22 mouse cellular contexts compared by ENCODE assay signal in genomic region chr10:69511234-69511633, GRCm38 (mm10).
DNase-seq lines count a peak whose midpoint lies in the region; ATAC-seq and TF ChIP-seq lines count a peak whose summit lies in the region.
"Had no signal": no experiment of that assay in that cellular context is flagged by ENCODE, and none has a peak within 500 bp of the region (broad histone marks: within the 10 kb centered on the region; RNA-seq: fewer than 3 reads in every experiment).

No protein-coding gene starts in this region.

- no peak for TF ChIP-seq EP300 in lung, postnatal 0 days (IDR thresholded peaks at IDR 0.05)

- H3K4me3 ChIP-seq in forebrain, postnatal 0 days (ENCODE audit: low read depth, low read length) = no peak overlapping the region
- H3K4me3 ChIP-seq in forebrain, embryonic 11.5 days (ENCODE audit: low read depth, low read length) = no peak overlapping the region
- no peak overlapping the region for H3K4me3 ChIP-seq in intestine, postnatal 0 days (ENCODE audit: low read depth, low read length)
- H3K4me3 ChIP-seq in intestine, embryonic 16.5 days (ENCODE audit: low read length) = no peak overlapping the region
- H3K4me3 ChIP-seq in lung, postnatal 0 days (ENCODE audit: low read depth, low read length) = no peak overlapping the region
- H3K4me3 ChIP-seq: forebrain, embryonic 10.5 days; limb, embryonic 12.5 days; liver, embryonic 13.5 days; midbrain, embryonic 10.5 days; neural tube, embryonic 12.5 days had no signal

- H3K4me1 ChIP-seq in forebrain, postnatal 0 days (ENCODE audit: insufficient read depth) = no peaks in the 10 kb centered on the region
- no peaks in the 10 kb centered on the region for H3K4me1 ChIP-seq in forebrain, embryonic 11.5 days (replicated peaks; ENCODE audit: control insufficient read depth, insufficient read depth, low read length)
- H3K4me1 ChIP-seq in intestine, postnatal 0 days (replicated peaks; ENCODE audit: control insufficient read depth, insufficient read depth, low read length) = no peaks in the 10 kb centered on the region
- no peaks in the 10 kb centered on the region for H3K4me1 ChIP-seq in intestine, embryonic 16.5 days (ENCODE audit: control insufficient read depth, insufficient read depth, low read length)
- no peaks in the 10 kb centered on the region for H3K4me1 ChIP-seq in lung, postnatal 0 days (ENCODE audit: insufficient read depth, low read depth, low read length)
- H3K4me1 ChIP-seq: forebrain, embryonic 10.5 days; limb, embryonic 12.5 days; liver, embryonic 13.5 days; neural tube, embryonic 12.5 days had no signal

- H3K4me2 ChIP-seq in forebrain, postnatal 0 days (ENCODE audit: low read depth) = no peak overlapping the region
- H3K4me2 ChIP-seq in forebrain, embryonic 11.5 days (ENCODE audit: low read depth, low read length, severe bottlenecking) = no peak overlapping the region
- no peak overlapping the region for H3K4me2 ChIP-seq in intestine, postnatal 0 days (replicated peaks; ENCODE audit: low read depth)
- no peak overlapping the region for H3K4me2 ChIP-seq in intestine, embryonic 16.5 days (ENCODE audit: low read depth, low read length)
- H3K4me2 ChIP-seq in lung, postnatal 0 days (replicated peaks; ENCODE audit: low read depth, low read length) = no peak overlapping the region
- H3K4me2 ChIP-seq: limb, embryonic 12.5 days; liver, embryonic 13.5 days; neural tube, embryonic 12.5 days had no signal

- H3K9me3 ChIP-seq in forebrain, postnatal 0 days (ENCODE audit: low read length) = no peaks in the 10 kb centered on the region
- no peaks in the 10 kb centered on the region for H3K9me3 ChIP-seq in forebrain, embryonic 11.5 days (ENCODE audit: control insufficient read depth, low read length)
- no peaks in the 10 kb centered on the region for H3K9me3 ChIP-seq in intestine, postnatal 0 days (ENCODE audit: control insufficient read depth)
- H3K9me3 ChIP-seq in intestine, embryonic 16.5 days (ENCODE audit: control insufficient read depth, low read length) = no peaks in the 10 kb centered on the region
- H3K9me3 ChIP-seq in lung, postnatal 0 days (ENCODE audit: low read length) = no peaks in the 10 kb centered on the region
- H3K9me3 ChIP-seq: forebrain, embryonic 10.5 days; limb, embryonic 12.5 days; liver, embryonic 13.5 days; midbrain, embryonic 10.5 days; neural tube, embryonic 12.5 days had no signal

- no peak for ATAC-seq in forebrain, postnatal 0 days
- ATAC-seq in forebrain, embryonic 11.5 days (replicated peaks; ENCODE audit: low FRiP score) = no peak
- no peak for ATAC-seq in intestine, postnatal 0 days
- no peak for ATAC-seq in intestine, embryonic 16.5 days
- no peak for ATAC-seq in lung, postnatal 0 days
- ATAC-seq: activated CD4-positive, CD25-positive, alpha-beta regulatory T cell, adult 4 months; hindbrain, embryonic 16.5 days had no signal

- no peak overlapping the region for H3K27ac ChIP-seq in forebrain, postnatal 0 days (ENCODE audit: low read depth, low read length)
- no peak overlapping the region for H3K27ac ChIP-seq in forebrain, embryonic 11.5 days (ENCODE audit: low read depth, low read length)
- H3K27ac ChIP-seq in intestine, postnatal 0 days (ENCODE audit: low read depth, low read length) = no peak overlapping the region
- no peak overlapping the region for H3K27ac ChIP-seq in intestine, embryonic 16.5 days (ENCODE audit: low read length)
- no peak overlapping the region for H3K27ac ChIP-seq in lung, postnatal 0 days (ENCODE audit: low read length)
- H3K27ac ChIP-seq: forebrain, embryonic 10.5 days; limb, embryonic 12.5 days; liver, embryonic 13.5 days; macrophage; midbrain, embryonic 10.5 days; neural tube, embryonic 12.5 days had no signal

- 86% methylated on average over 1 of the region's 1 CpGs for WGBS in forebrain, postnatal 0 days
- WGBS in forebrain, embryonic 11.5 days = 87% methylated on average over 1 of the region's 1 CpGs
- whole genome bisulfite sequencing in intestine, postnatal 0 days = 73% methylated on average over 1 of the region's 1 CpGs
- 66% methylated on average over 1 of the region's 1 CpGs for WGBS in intestine, embryonic 16.5 days
- 62% methylated on average over 1 of the region's 1 CpGs for WGBS in lung, postnatal 0 days

- no peaks in the 10 kb centered on the region for H3K36me3 ChIP-seq in forebrain, postnatal 0 days (ENCODE audit: insufficient read depth)
- H3K36me3 ChIP-seq in forebrain, embryonic 11.5 days (ENCODE audit: control insufficient read depth, insufficient read depth, low read length) = no peaks in the 10 kb centered on the region
- no peaks in the 10 kb centered on the region for H3K36me3 ChIP-seq in intestine, postnatal 0 days (ENCODE audit: control insufficient read depth, insufficient read depth)
- H3K36me3 ChIP-seq in intestine, embryonic 16.5 days (ENCODE audit: control insufficient read depth, insufficient read depth, low read length) = no peaks in the 10 kb centered on the region
- no peaks in the 10 kb centered on the region for H3K36me3 ChIP-seq in lung, postnatal 0 days (ENCODE audit: insufficient read depth, low read length)
- H3K36me3 ChIP-seq: forebrain, embryonic 10.5 days; limb, embryonic 12.5 days; liver, embryonic 13.5 days; midbrain, embryonic 10.5 days; neural tube, embryonic 12.5 days had no signal

- no peak overlapping the region for H3K9ac ChIP-seq in forebrain, postnatal 0 days
- no peak overlapping the region for H3K9ac ChIP-seq in forebrain, embryonic 11.5 days (ENCODE audit: low read length)
- H3K9ac ChIP-seq in intestine, postnatal 0 days (ENCODE audit: low read depth, low read length) = no peak overlapping the region
- H3K9ac ChIP-seq in intestine, embryonic 16.5 days (ENCODE audit: low read depth, low read length) = no peak overlapping the region
- H3K9ac ChIP-seq in lung, postnatal 0 days (replicated peaks; ENCODE audit: low read depth) = no peak overlapping the region
- H3K9ac ChIP-seq: limb, embryonic 12.5 days; liver, embryonic 13.5 days; neural tube, embryonic 12.5 days had no signal

- TF ChIP-seq CTCF in forebrain, postnatal 0 days (IDR thresholded peaks at IDR 0.05; ENCODE audit: low read depth) = 0 out of 2 replicates have a peak, but pooled peaks have one; percentile 21
- peak; percentile 40 for TF ChIP-seq CTCF in intestine, postnatal 0 days (IDR thresholded peaks at IDR 0.05; ENCODE audit: low read depth)
- TF ChIP-seq CTCF in lung, postnatal 0 days (IDR thresholded peaks at IDR 0.05) = peak; percentile 29

- DNase-seq in forebrain, postnatal 0 days = no peak
- no peak for DNase-seq in forebrain, embryonic 11.5 days (ENCODE audit: low spot score)
- peak; percentile 19 for DNase-seq in lung, postnatal 0 days (ENCODE audit: low spot score)
- DNase-seq in lung, postnatal 4 days = no peak
- DNase-seq in NIH3T3 (ENCODE audit: low read depth) = peak; percentile 75
- no peak for DNase-seq in layer of hippocampus, adult 11-12 months (ENCODE audit: low spot score)
- DNase-seq: adrenal gland, postnatal 25 days; cerebellum, adult 18-20 months; kidney, adult 11 months; layer of hippocampus, adult 9-11 months; liver, embryonic 13.5 days; right cerebral cortex, adult 18-20 months; thymus, postnatal 25 days had no signal

- no peaks in the 10 kb centered on the region for H3K27me3 ChIP-seq in forebrain, postnatal 0 days (ENCODE audit: insufficient read depth, low read length)
- H3K27me3 ChIP-seq in forebrain, embryonic 11.5 days (ENCODE audit: control insufficient read depth, insufficient read depth, low read length) = no peaks in the 10 kb centered on the region
- no peaks in the 10 kb centered on the region for H3K27me3 ChIP-seq in intestine, postnatal 0 days (replicated peaks; ENCODE audit: control insufficient read depth, insufficient read depth, low read length)
- no peaks in the 10 kb centered on the region for H3K27me3 ChIP-seq in intestine, embryonic 16.5 days (replicated peaks; ENCODE audit: control insufficient read depth, insufficient read depth, low read length)
- H3K27me3 ChIP-seq in lung, postnatal 0 days (replicated peaks; ENCODE audit: insufficient read depth, low read length) = no peaks in the 10 kb centered on the region
- H3K27me3 ChIP-seq: limb, embryonic 12.5 days; liver, embryonic 13.5 days; neural tube, embryonic 12.5 days had no signal

Comparison
In these comparisons a context has a peak if more than half of its experiments do, and no peak if none do; other contexts are left out.
1. DNase-seq: peak in lung, postnatal 0 days (single experiment) and NIH3T3 (single experiment); none in forebrain, postnatal 0 days (single experiment), forebrain, embryonic 11.5 days (single experiment), lung, postnatal 4 days (0 of 2) and layer of hippocampus, adult 11-12 months (single experiment).
2. Peak in every context shown above with its lines, with median percentiles within 50 percentile points of each other: CTCF ChIP-seq.